Mouse (Mus musculus): Measurements from ENCODE around the gene Ankrd55.

DNA sequence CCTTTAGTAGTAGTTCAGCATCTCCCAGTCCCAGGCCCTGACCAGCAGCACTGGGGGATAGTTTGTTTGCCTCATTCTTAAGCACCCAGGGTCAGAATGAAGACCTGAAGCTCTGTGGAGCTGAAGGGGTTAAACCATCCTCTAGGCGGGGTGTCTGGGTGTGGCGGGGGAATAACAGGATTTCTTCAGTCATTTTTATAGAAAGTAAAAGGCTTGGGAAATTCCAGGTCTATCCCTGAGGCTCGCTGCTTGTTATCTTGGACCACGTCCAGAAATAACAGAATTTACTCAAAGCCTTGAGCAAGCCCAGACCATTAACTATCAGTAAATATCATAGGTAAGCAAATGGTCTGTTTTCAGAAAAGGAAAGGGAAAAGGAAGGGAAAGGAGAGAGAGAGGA is 39.3 kb downstream of the Ankrd55 start:
- no peak for TF ChIP-seq CTCF (IDR thresholded peaks at IDR 0.05)
- no peak for TF ChIP-seq EP300 (IDR thresholded peaks at IDR 0.05; ENCODE audit: insufficient read depth, low read depth, low read length)
- TF ChIP-seq POLR2A (IDR thresholded peaks at IDR 0.05; ENCODE audit: insufficient read depth, low read depth, low read length): no peak
